Mouse (Mus musculus) adrenal gland, postnatal 4 days (tissue): ENCODE results near the gene Nlgn2. TPM values are rescaled to one million over a fixed set of nuclear protein-coding genes. Genes with fewer than 3 reads are reported as not detected.
"Not testable (repeated sequence)": the region's sequence is repeated elsewhere in the genome, so short reads cannot be mapped to it uniquely, and the experiment has no call there.

Experiments
- DNase-seq, 2 experiments: peaks; one replicate each; pipeline ENCODE4 v3.0.0; 2021 to 2022; ENCODE audit warnings: low spot score in 2 of 2, mixed read lengths in 2 of 2
- total RNA-seq, 2 experiments: library from RNA; stranded (reverse); gene quantifications; 2 replicates each; pipeline ENCODE4 v1.2.3; 2021

The Nlgn2 gene
- total RNA-seq, 2 experiments from 2014 or later: 33.6 to 35.2 TPM

DNA sequence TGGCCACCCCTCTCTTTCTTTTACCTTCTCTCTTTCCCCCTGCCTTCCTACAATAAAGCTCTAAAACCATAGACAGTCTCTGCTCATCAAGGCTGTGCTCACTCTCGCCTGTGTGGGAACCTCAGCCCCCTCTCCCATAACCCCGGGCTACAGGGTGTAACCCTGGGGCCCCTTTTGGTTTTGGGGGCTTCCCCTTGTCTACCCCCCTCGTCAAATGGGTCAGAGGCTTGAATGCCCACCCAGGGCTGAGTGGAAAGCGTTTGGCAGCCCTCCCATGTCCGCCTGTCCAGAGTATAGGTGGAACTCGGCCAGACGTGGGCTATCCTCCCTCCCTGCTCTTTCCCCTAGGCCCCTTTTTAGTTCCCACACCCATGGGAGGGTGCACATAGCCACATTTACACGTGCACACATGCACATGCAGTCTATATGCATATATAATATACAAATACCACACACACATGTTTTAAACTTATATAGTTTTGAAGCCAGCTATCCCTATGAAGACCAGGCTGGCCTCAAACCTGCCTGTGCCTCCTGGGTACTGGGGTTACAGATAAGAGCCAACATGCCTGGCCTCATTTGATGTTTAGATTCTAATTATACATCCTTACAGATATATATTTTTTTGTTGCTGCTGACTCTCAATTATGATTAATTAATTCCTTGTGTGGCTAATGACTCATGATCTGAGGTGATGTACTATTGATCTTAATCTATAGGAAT is 26.7 kb upstream of the Nlgn2 start:
- no peak for DNase-seq

- DNase-seq: not testable (repeated sequence)
Observed at GRCm38 (mm10) chr11:69863729-69864128, 26.1 kb upstream of the Nlgn2 start.

DNA sequence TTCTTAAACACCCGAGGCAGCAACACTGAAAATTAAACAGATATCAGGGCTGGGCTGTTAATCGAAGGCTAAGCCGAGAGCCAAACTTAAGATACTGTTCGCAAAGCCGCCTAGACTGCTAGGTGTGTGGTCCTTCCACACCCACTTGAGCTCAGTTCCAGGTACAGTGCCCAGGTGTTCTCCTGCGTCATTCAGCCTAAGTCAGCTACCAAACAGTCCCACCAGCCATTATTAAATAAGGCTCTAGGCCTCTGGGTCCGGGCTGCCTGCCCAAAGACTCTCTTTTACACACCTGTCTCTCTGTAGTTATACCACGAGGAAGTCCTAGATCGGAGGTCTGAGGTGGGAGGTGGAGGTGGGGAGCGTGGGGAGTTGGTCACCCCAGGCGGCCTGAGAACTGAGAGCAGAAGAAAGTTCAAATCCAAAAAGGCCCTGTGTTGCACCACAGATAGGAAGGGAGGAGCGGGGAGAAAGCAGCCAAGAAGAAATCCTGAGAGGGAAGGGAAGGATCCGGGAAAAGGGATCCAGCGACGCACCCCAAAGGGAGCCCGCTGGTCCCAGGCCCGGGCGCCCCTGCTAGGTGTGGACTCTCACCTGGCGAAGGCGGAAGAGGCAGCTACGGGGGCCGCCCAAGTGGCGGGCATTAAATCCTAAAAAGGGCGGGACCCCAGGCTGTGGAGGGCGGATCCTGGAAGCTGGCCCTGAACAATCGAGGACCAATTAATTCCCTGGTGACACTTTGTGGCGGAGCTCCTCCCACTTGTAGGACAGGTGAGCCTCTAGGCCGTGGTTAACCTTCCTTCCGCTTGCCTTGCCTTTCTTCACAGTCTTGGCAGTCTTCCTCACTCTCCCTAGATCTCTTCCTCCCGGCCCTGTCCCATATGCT is 20.8 kb upstream of the Nlgn2 start, which contains the start of gene Tnk1:
TSS of gene Tnk1 (minus strand) at position 618 of the 886 bp plus-strand sequence.
- DNase-seq: no peak

DNA sequence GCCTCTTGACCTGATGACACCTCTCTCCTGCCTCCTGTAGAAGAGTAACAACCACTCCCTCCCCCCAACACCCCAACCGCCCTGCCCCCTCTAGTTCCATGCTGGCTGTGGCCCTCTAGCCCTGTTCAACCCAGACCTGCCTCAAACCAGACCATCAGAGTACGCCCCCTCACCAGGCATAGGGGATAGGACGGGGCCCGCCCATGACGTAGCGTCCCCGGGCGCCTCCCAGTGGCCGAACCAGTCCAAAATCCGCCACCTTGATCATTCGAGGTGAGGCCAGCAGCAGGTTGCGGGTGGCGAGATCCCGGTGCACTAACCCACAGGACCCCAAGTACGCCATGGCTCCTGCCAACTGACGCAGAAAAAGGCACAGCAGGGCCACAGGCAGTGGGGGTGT is 17.8 kb upstream of the Nlgn2 start:
- DNase-seq: no peak

GRCm38 (mm10) chr11:69854680-69855079 is 17.1 kb upstream of the Nlgn2 start:
- DNase-seq: no peak

DNA sequence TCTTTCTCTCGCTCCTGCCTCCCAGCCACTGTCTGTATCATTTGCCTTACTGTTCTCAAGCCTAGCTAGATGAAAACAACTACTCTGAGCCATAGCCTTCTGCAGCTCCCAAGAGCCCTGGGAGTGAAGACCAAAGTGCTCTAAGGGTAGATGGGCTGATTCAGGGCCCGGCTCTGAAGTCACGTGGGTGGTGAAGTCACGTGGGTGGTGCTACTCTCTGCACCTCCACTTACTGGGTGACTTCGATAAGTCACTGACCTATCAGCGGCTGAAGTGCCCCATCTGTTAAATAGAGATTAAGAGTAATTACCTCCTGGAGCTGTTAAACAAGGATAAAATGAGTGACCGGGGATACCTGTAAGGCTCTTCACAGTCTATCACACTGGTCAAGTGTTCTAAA is 16.4 kb upstream of the Nlgn2 start:
- DNase-seq: no peak

DNA sequence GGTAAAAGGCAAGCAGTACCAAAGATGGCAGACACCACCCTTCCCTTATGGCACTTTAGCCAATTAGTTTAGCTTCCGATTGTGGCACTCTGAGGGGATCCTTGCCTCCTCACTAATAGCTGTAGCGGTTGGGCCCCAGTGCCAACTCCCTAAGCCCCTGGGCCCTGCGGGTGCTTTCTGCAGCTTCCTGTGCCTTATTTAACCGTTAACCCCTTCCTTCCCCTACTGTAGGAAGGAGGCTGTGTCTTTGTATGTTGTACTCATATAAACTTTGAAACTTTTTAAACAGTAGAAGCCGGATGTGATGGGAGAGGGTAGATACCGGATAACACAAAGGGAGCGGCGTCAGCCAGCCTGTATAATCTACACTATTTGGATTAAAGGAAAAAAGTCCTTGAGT is 13.2 kb upstream of the Nlgn2 start:
- DNase-seq: no peak

DNA sequence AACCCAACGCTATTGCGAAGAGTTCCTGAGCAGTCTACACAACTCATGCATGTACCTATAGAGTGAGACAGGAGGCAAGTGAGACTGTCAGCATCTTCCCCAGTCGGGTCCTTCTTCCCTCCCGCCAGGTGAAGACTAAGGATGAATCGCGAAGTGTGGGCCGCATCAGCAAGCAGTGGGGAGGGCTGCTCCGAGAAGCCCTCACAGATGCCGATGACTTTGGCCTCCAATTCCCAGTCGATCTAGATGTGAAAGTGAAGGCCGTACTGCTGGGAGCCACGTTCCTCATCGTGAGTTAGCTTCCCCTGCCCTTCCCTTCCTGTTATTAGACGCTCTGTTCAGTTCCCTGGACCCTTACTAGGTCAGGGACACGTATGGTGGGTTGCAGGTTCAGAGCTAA is 12.3 kb upstream of the Nlgn2 start:
- DNase-seq: no peak

DNA sequence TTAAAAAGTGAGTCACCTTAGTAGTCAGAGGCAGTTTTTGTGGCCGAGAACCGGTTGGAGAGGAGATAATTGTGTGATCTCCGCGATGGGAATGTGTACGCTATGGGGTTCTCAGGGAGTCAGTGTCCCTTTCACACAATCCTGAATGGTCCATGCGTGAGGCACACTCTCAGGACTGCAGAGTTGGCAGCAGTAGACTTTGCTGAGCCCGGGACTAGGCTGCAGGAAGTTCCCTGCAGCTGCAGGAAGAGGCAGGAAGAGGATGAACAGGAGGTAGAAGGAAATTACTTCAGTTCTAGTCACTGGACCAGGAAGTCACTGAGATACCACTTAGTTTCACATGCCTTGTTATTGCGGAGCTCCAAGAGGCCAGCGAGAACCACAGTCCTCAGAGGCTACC is 11.5 kb upstream of the Nlgn2 start:
- no peak for DNase-seq

DNA sequence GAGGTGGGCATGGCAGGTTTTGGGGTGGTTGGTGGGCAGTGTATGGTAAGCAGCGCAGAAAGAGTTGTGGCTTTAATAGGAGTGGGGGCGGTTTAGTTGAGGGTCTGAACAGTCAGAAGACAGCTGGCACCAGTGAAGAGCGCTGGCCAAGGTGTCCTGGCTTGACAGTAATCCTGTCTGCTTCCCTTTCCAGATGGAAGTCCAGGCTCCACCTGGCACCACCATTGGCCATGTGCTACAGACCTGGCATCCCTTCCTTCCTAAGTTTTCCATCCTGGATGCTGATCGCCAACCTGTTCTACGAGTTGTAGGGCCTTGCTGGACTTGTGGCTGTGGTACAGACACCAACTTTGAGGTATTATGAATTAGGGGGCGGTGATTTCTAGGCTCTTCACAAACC is 10.4 kb upstream of the Nlgn2 start:
- no peak for DNase-seq

GRCm38 (mm10) chr11:69846738-69847688 is 9.4 kb upstream of the Nlgn2 start:
- no peak for DNase-seq

- DNase-seq: peak; percentile 84 to 87
Observed at GRCm38 (mm10) chr11:69846198-69846680, 8.7 kb upstream of the Nlgn2 start, which contains the start of gene Plscr3. Gene Plscr3 (plus strand): TSS chr11:69846376.

DNA sequence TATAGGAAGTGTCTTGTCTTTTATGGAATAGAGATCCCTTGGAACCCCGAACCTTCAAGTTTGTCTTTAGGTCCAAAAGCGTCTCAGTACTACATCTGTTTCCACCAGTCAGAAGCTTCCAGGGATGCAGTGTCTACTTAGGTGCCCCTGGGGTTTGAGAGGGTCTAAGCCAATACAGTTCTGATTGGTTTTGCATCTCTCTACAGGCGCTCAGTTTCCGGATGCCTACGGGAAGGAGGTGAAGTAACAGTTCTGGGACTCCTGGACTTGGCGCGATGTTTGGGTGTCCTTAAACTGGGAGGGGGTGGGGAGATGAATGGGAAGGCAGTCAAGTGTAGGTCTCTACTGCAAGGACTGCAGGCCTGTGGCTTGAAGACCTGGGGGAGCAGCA is 1.1 kb upstream of the Nlgn2 start:
- no peak for DNase-seq

DNA sequence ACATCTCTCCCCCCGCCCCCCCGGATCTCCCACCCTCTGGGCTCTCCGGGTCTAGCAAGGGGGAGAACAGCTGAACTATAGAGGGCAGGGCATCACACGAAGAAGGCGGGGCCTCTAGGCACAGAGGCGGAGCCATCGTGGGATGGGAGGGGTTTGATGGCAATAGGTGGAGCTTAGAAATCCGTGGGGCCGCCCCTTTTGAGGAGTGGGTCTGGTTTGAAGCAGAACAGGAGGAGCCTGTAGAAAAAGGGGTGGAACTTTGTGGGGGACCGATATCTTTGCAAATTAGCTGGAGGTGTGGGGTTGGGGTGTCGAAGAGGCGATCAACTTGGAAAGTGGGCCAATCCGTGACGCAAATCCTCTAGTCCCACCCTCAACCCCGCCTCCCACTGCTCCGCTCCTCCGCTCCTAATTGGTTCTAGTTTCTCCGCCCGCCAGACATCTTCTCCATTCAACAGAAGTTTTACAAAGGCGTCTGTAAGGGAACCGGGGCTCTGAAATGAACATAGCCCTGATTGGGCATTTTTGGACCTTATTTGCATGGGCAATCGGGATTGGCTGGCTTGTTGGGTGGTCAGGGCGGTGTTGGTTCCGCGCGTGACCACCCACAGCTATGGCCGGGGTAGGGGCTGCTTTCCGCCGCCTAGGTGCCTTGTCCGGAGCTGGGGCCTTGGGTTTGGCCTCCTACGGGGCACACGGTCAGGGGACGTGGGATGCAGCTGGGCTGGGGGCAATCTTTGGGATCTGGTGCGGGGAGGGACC is 549 bp upstream of the Nlgn2 start, which contains the start of gene Tmem256:
TSS of gene Tmem256 (plus strand) at position 563 of the 762 bp plus-strand sequence.
- peak; percentile 76 to 88 for DNase-seq

DNA sequence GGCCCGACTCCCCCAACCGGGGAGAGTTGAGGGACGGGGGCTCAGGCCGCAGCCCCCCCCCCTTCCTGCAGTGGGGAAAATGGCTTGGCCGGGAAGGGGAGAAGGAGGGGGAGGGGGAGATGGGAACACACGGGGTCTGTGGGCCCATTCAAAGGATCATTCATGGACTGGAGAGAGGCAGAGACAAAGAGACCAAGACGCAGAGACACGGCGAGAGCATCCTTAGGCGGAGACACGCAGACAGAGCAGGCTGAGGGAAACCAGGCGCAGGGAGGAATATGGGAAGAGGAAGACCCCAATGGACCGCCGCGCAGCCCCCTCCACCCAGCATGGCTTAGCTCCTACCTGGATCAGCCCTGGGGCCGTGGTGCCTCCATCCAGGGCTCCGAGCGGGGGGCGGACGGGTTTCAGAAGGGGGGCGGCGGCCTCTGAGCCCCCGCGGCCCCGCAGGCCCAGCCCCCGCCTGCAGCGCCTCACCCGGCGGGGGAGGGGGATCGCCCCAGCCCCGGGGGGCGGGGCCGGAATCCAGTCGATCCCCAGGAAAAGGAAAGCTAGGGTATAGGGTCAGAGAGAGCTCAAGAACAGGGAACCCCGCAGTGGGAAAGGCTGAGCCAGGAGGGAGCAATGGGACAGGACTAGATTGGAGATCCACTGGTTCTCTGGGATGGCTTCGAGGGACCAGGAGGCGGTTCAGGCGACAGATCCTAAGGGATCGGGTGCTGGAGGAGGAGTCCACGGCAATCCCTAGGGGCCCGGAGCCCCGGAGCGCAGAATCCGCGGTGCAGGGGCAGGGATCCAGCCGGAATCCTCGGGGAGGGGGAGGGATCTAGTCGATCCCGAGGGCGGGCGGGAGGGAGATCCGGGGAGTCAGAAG is 644 bp downstream of the Nlgn2 start:
- DNase-seq: no peak

GRCm38 (mm10) chr11:69835966-69836335 is 1.6 kb downstream of the Nlgn2 start:
- no peak for DNase-seq

GRCm38 (mm10) chr11:69835326-69835965 is 2.1 kb downstream of the Nlgn2 start:
- no peak for DNase-seq

DNA sequence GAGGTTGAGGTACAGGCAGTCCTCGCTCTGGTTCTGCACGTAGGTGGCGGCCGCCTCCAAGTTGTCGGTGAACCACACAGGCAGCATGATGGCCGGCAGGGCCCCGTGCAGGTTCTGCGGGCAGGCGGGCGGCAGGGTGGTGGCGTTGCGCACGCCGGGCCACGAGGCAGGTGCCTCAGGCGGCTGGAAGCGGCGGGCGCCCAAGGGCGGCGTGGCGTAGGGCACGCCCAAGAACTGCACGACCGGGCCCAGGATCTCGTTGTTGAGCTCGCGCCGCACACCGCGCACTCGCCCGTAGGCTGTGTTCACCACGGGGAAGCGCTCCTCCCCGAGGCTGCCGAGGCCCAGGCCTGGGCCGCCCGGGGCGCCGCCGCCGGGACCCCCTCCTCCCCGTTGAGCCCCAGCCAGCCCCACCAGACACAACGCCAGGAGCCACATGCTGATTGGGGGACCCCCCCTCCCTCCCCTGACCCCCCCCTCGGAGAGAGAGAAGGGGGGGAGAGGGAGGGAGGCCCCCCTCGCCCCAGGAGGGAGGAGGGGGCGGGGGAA is 3.5 kb downstream of the Nlgn2 start:
- DNase-seq: no peak
